Mouse (Mus musculus) heart, embryonic 15.5 days (tissue): ENCODE measurements around the gene Iqsec1. TPM values are rescaled to one million over a fixed set of nuclear protein-coding genes. Genes with fewer than 3 reads are reported as not detected.
A peak's percentile ranks its signal among the peaks of the same experiment; 100 is the strongest.

Source experiments
- ATAC-seq: fragments of 200-750 bp; cut with Nextera tagmentation; replicated peaks from 2 replicates; pipeline ENCODE4 v1.8.0; 2017; ENCODE audit warnings: low read depth, moderate TSS enrichment; ENCODE audit not compliant: insufficient number of reproducible peaks, insufficient read depth, low FRiP score
- H3K27ac ChIP-seq: fragments of 300-500 bp; sonication (generic); 2 replicates; pipeline ENCODE4 v1.5.1; 2015; ENCODE audit warnings: mild to moderate bottlenecking, inconsistent platforms
- H3K27me3 ChIP-seq: fragments of 300-500 bp; sonication (generic); 2 replicates; pipeline ENCODE4 v1.6.1; 2015; ENCODE audit warnings: inconsistent platforms
- H3K36me3 ChIP-seq: fragments of 300-500 bp; sonication (generic); 2 replicates; pipeline ENCODE4 v1.6.1; 2015; ENCODE audit warnings: mild to moderate bottlenecking, inconsistent platforms
- H3K4me1 ChIP-seq: fragments of 300-500 bp; sonication (generic); replicated peaks from 2 replicates; pipeline ENCODE4 v1.6.1; 2015; ENCODE audit warnings: inconsistent platforms
- H3K4me2 ChIP-seq: fragments of 300-500 bp; sonication (generic); 2 replicates; pipeline ENCODE4 v1.6.1; 2015; ENCODE audit warnings: inconsistent platforms, mild to moderate bottlenecking, moderate library complexity
- H3K4me3 ChIP-seq: fragments of 300-500 bp; sonication (generic); 2 replicates; pipeline ENCODE4 v1.5.1; 2015; ENCODE audit warnings: mild to moderate bottlenecking, inconsistent platforms
- H3K9ac ChIP-seq: fragments of 300-500 bp; sonication (generic); 2 replicates; pipeline ENCODE4 v1.6.1; 2015; ENCODE audit warnings: mild to moderate bottlenecking, inconsistent platforms
- H3K9me3 ChIP-seq: fragments of 300-500 bp; sonication (generic); replicated peaks from 2 replicates; pipeline ENCODE4 v1.6.1; 2016; ENCODE audit warnings: inconsistent platforms
- WGBS: fragments of 180-500 bp; shearing (Covaris S2); methylation state at CpG from one replicate; pipeline ENCODE4 v1.1.7; 2015; ENCODE audit warnings: mixed read lengths; 5-methylcytosine and 5-hydroxymethylcytosine counted together
- polyA plus RNA-seq: library from polyadenylated mRNA; unstranded; fragments of >200 nt; fragmentation: Nextera tagmentation; extraction: Ambion mirVana; gene quantifications from 2 replicates; pipeline ENCODE4 v1.2.1, GENCODE M21; 2015

Gene Iqsec1
- polyA plus RNA-seq, 1 experiment from 2014 or later = 12.3 TPM

- Histone ChIP-seq H3K9ac (no peak overlapping the region), H3K27me3 (no peaks in the 10 kb centered on the region), H3K27ac (no peak overlapping the region), H3K9me3 (no peaks in the 10 kb centered on the region), H3K4me1 (peaks cover 34% of the 10 kb centered on the region), H3K36me3 (no peaks in the 10 kb centered on the region), H3K4me3 (no peak overlapping the region), H3K4me2 (peak overlapping the region; percentile 47; the same call in 1 of the 2 replicates)
- WGBS = 44% methylated on average over 7 of the region's 7 CpGs
- ATAC-seq = no peak
These were observed 13.1 kb upstream of the Iqsec1 start for GRCm38 (mm10) chr6:91001566-91001965.

DNA sequence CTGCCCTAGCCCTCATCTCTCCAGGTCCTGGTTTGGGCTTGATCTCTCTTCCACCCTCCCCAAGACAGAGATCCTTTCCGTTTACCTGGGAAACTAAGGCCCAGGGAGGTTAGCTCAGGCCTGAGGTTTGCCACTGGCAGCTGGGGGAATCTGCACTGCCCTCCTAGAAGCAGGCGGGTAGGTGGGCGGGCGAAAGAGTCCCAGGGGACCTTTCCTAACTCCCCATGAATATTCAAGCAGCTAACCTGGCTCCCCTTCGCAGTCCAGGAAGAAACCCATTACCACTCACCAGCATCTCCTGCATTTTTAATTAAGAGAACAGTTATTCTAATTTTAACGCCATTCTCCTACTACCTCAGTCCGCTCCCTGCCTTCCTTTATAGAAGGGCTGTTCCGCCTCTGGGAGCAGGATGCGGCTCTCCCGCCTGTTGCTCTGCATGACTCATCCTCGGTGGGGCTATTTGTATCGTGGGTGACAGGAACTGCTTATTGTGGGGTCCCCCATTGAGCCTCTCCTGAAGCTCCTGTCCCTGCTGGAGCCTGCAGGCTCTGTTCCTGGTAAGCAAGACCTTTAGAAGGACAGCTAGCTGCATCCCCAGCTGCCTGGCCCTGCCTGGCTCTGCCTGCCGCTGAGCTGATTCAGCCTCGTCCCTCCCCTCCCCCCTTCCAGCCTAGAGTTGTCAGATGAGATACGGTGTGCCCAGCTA is 12.5 kb upstream of the Iqsec1 start:
- H3K4me2 ChIP-seq = peak overlapping the region; percentile 47
- no peak overlapping the region for H3K27ac ChIP-seq
- no peaks in the 10 kb centered on the region for H3K36me3 ChIP-seq
- no peak for ATAC-seq
- no peak overlapping the region for H3K4me3 ChIP-seq
- WGBS = 19% methylated on average over 15 of the region's 15 CpGs
- H3K9me3 ChIP-seq = no peaks in the 10 kb centered on the region
- H3K4me1 ChIP-seq = peaks cover 34% of the 10 kb centered on the region
- no peak overlapping the region for H3K9ac ChIP-seq
- no peaks in the 10 kb centered on the region for H3K27me3 ChIP-seq

DNA sequence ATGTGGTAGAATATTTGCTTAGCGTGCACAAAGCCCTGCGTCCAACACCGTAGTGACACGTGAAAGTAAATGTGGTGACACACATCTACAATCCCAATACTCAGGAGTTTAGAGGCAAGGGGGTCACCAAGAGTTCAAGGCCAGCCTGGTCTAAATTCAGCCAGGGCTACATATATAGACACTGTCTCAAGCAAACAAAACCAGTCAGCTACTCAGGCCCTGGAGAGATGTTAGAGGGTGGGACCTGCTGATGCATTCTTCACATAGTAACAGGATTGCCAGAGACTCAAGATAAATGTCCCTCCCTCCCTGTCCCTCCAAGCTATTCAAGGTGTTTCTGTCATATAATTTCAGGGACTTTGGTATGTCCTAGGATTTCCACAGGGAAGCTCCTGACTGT is 10.7 kb upstream of the Iqsec1 start:
- Histone ChIP-seq H3K27ac (no peak overlapping the region), H3K4me1 (peaks cover 32% of the 10 kb centered on the region), H3K9me3 (no peaks in the 10 kb centered on the region), H3K36me3 (no peaks in the 10 kb centered on the region), H3K27me3 (no peaks in the 10 kb centered on the region), H3K4me3 (no peak overlapping the region), H3K4me2 (no peak overlapping the region), H3K9ac (no peak overlapping the region)
- ATAC-seq = no peak
- WGBS = 58% methylated on average over 4 of the region's 4 CpGs

DNA sequence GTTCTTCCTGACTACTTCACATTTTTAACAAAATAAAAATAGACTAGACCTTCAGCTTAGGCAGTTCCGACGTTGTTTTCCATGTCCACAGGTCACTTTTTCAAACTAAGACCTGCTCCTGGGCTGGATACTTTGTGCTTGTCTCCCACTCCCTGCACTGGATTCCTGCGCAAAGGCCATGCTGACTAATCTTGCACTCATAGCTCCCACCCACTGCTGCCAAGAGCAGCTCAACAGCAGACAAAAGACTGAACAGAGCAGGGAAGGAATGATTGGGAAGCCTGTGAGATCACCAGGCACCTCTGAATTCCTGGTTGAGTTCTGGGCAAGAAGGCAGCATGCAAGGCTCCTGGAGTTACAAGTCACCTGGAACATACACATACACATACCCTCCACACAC is 8.5 kb upstream of the Iqsec1 start:
- H3K9me3 ChIP-seq = 0 out of 2 replicates have a peak, but pooled peaks cover 8% of the 10 kb centered on the region
- no peak overlapping the region for H3K9ac ChIP-seq
- no peak overlapping the region for H3K4me2 ChIP-seq
- H3K27me3 ChIP-seq = no peaks in the 10 kb centered on the region
- H3K4me1 ChIP-seq = peaks cover 25% of the 10 kb centered on the region
- no peaks in the 10 kb centered on the region for H3K36me3 ChIP-seq
- no peak for ATAC-seq
- 69% methylated on average over 3 of the region's 3 CpGs for WGBS
- no peak overlapping the region for H3K4me3 ChIP-seq
- no peak overlapping the region for H3K27ac ChIP-seq

- Histone ChIP-seq H3K9ac (no peak overlapping the region), H3K4me3 (no peak overlapping the region), H3K9me3 (0 out of 2 replicates have a peak, but pooled peaks cover 8% of the 10 kb centered on the region), H3K27me3 (no peaks in the 10 kb centered on the region), H3K27ac (no peak overlapping the region), H3K4me2 (no peak overlapping the region), H3K4me1 (peaks cover 21% of the 10 kb centered on the region), H3K36me3 (no peaks in the 10 kb centered on the region)
- no peak for ATAC-seq
- 79% methylated on average over 2 of the region's 2 CpGs for WGBS
These were observed 7.7 kb upstream of the Iqsec1 start for GRCm38 (mm10) chr6:90996181-90996580.

GRCm38 (mm10) chr6:90988299-90988625 is 223 bp downstream of the Iqsec1 start:
- Histone ChIP-seq H3K36me3 (no peaks in the 10 kb centered on the region), H3K4me1 (peaks cover 49% of the 10 kb centered on the region), H3K4me2 (peak overlapping the region; percentile 99), H3K9ac (peak overlapping the region; percentile 86), H3K9me3 (0 out of 2 replicates have a peak, but pooled peaks cover 3% of the 10 kb centered on the region), H3K27ac (peak overlapping the region; percentile 74), H3K27me3 (0 out of 2 replicates have a peak, but pooled peaks cover 2% of the 10 kb centered on the region), H3K4me3 (peak overlapping the region; percentile 82)
- 0% methylated on average over 16 of the region's 59 CpGs for WGBS
- peak; percentile 23 for ATAC-seq

DNA sequence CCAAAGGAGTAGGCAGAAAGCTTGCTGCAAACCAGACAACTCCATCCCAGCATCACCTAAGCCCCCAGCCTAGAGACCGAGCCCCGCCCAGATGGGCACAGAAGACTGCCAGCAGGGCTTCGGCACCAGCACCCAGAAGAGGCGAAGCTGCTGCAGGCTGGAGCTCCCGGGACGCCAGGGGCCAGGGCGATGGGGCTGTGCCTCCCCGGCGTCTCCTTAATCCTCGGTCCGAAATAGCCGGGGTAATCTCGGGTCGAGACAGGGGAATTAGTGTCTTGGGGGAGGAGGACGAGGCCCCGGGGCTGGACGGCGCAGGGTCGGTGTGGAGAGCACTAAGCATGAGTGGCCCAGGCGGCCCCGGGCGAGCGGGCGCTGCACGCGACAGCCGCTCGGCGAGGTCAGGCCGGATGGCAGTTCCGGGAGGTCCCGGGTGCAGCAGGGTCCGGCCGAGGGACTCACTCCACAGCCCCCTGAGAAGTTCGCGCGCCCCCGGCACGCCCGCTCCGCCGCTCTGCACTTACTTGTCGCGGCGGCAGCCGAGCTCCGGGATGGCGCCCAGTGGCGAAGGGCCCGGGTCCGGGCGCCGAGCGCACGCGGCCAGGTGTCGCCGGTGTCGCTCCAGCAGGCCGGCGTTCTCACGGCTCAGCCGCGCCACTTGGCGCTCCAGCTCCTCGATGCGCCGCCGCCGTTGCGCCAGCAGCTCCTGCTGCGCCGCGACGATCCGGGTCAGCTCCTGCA is 755 bp downstream of the Iqsec1 start:
- peak overlapping the region; percentile 99 for H3K4me2 ChIP-seq
- 0 out of 2 replicates have a peak, but pooled peaks cover 2% of the 10 kb centered on the region for H3K27me3 ChIP-seq
- peak; percentile 2; the same call in 1 of the 2 replicates for ATAC-seq
- peak overlapping the region; percentile 74 for H3K27ac ChIP-seq
- peak overlapping the region; percentile 86 for H3K9ac ChIP-seq
- WGBS = under 1% methylated on average over 75 of the region's 76 CpGs
- H3K36me3 ChIP-seq = no peaks in the 10 kb centered on the region
- H3K4me1 ChIP-seq = peaks cover 55% of the 10 kb centered on the region
- no peaks in the 10 kb centered on the region for H3K9me3 ChIP-seq
- H3K4me3 ChIP-seq = peak overlapping the region; percentile 82

- H3K4me2 ChIP-seq = 0 out of 2 replicates have a peak overlapping the region, but pooled peaks have one; percentile 13
- no peak for ATAC-seq
- 17% methylated on average over 3 of the region's 3 CpGs for WGBS
These were observed 4.4 kb downstream of the Iqsec1 start for GRCm38 (mm10) chr6:90984101-90984500.

GRCm38 (mm10) chr6:90974279-90974678 is 14.2 kb downstream of the Iqsec1 start:
- no peaks in the 10 kb centered on the region for H3K9me3 ChIP-seq
- no peak overlapping the region for H3K9ac ChIP-seq
- H3K27me3 ChIP-seq = no peaks in the 10 kb centered on the region
- no peak for ATAC-seq
- peaks cover 21% of the 10 kb centered on the region for H3K4me1 ChIP-seq
- H3K4me2 ChIP-seq = no peak overlapping the region
- no peak overlapping the region for H3K4me3 ChIP-seq
- H3K27ac ChIP-seq = no peak overlapping the region
- 56% methylated on average over 2 of the region's 2 CpGs for WGBS
- H3K36me3 ChIP-seq = no peaks in the 10 kb centered on the region

More at GRCm38 (mm10) chr6:90984101-90984500, 4.4 kb downstream of the Iqsec1 start:
- 0 out of 2 replicates have a peak, but pooled peaks cover 2% of the 10 kb centered on the region for H3K27me3 ChIP-seq
- H3K27ac ChIP-seq = peak overlapping the region; percentile 70
- H3K4me1 ChIP-seq = peaks cover 62% of the 10 kb centered on the region
- no peak overlapping the region for H3K9ac ChIP-seq
- H3K9me3 ChIP-seq = no peaks in the 10 kb centered on the region
- no peak overlapping the region for H3K4me3 ChIP-seq
- H3K36me3 ChIP-seq = no peaks in the 10 kb centered on the region

DNA sequence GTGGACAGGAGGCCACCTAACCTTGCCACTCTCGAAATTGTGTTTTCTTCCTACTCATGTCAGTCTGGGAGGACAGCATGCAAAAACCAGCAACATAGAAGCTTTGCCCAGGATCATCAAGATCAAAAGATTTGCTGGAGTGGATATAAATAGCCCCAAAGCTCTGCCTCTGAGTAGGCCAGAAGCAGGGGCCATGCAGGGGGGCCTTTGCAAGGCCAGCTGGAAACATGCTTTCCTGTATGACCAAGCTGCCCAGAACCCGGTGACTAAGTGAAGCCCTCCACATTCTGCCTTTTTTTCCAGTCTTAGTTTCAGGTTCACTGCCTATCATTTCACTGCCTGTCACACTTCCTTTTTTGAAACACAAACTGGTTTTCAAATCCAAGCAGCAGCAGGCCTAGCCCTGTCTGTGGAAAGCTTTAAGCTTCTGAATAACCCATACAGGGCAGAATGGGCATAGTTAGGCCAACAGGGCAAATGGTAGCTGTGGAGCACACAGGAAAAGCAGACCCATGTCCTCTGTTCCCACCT is 19.1 kb downstream of the Iqsec1 start:
- 30% methylated on average over 2 of the region's 2 CpGs for WGBS
- Histone ChIP-seq H3K36me3 (no peaks in the 10 kb centered on the region), H3K9me3 (no peaks in the 10 kb centered on the region), H3K27ac (peak overlapping the region; percentile 56), H3K4me3 (no peak overlapping the region), H3K4me1 (peaks cover 30% of the 10 kb centered on the region), H3K9ac (no peak overlapping the region), H3K27me3 (no peaks in the 10 kb centered on the region), H3K4me2 (no peak overlapping the region)
- ATAC-seq = no peak

DNA sequence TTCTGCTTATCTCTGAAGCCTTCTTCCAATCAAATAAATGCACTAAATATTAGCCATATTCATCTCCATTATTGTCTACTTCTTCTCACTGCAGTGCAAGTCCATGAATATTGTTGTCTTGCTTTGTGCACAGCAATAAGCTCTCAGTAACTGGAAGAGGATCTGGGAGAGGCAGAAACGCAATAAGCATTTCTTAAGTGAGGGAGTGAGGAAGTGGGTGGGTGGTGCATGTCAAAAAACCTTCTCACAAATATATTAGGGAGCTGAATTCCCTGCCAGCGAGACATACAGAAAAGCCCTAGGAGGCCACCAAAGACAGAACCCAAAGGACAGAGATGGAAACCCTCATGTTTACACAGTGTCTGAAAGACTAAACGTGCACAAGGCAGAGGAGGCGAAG is 35.1 kb downstream of the Iqsec1 start:
- H3K4me3 ChIP-seq = no peak overlapping the region
- H3K27me3 ChIP-seq = no peaks in the 10 kb centered on the region
- peaks cover 19% of the 10 kb centered on the region for H3K4me1 ChIP-seq
- WGBS = 54% methylated on average over 4 of the region's 4 CpGs
- no peak overlapping the region for H3K4me2 ChIP-seq
- H3K9me3 ChIP-seq = no peaks in the 10 kb centered on the region
- ATAC-seq = no peak
- H3K36me3 ChIP-seq = no peaks in the 10 kb centered on the region
- no peak overlapping the region for H3K9ac ChIP-seq
- no peak overlapping the region for H3K27ac ChIP-seq
